Mouse (Mus musculus) liver, postnatal 0 days (tissue): ENCODE data around the gene Gm43552. TPM values are rescaled to one million over a fixed set of nuclear protein-coding genes. Genes with fewer than 3 reads are reported as not detected.

Experiments used
- ATAC-seq: fragments of 200-750 bp; cut with Nextera tagmentation; 2 replicates; pipeline ENCODE4 v1.8.0; 2017; ENCODE audit warnings: mild to moderate bottlenecking, moderate library complexity
- DNase-seq: peaks from one replicate; pipeline ENCODE4 v3.0.0-alpha.2; 2016
- H3K27ac ChIP-seq: fragments of 300-500 bp; sonication (generic); 2 replicates; pipeline ENCODE4 v1.5.1; 2014; ENCODE audit warnings: antibody characterized with exemption, moderate library complexity, mild to moderate bottlenecking, low read depth
- H3K27me3 ChIP-seq: fragments of 300-500 bp; sonication (generic); 2 replicates; pipeline ENCODE4 v1.6.1; 2014; ENCODE audit warnings: low read length, control low read depth, mixed read lengths; ENCODE audit not compliant: insufficient read depth
- H3K36me3 ChIP-seq: fragments of 300-500 bp; sonication (generic); replicated peaks from 2 replicates; pipeline ENCODE4 v1.6.1; 2014; ENCODE audit warnings: mild to moderate bottlenecking, control low read depth, low read length, moderate library complexity, mixed read lengths; ENCODE audit not compliant: insufficient read depth
- H3K4me1 ChIP-seq: fragments of 300-500 bp; sonication (generic); 2 replicates; pipeline ENCODE4 v1.6.1; 2014; ENCODE audit warnings: antibody characterized with exemption, mild to moderate bottlenecking, control low read depth; ENCODE audit not compliant: insufficient read depth
- H3K4me2 ChIP-seq: fragments of 300-500 bp; sonication (generic); 2 replicates; pipeline ENCODE4 v1.6.1; 2014; ENCODE audit warnings: low read depth, mild to moderate bottlenecking, low read length, moderate library complexity, mixed read lengths
- H3K4me3 ChIP-seq: fragments of 300-500 bp; sonication (generic); 2 replicates; pipeline ENCODE4 v1.5.1; 2014; ENCODE audit warnings: low read depth, low read length
- H3K9ac ChIP-seq: fragments of 300-500 bp; sonication (generic); replicated peaks from 2 replicates; pipeline ENCODE4 v1.6.1; 2014; ENCODE audit warnings: mild to moderate bottlenecking, moderate library complexity
- H3K9me3 ChIP-seq: fragments of 300-500 bp; sonication (generic); 2 replicates; pipeline ENCODE4 v1.6.1; 2016; ENCODE audit warnings: mild to moderate bottlenecking, control low read depth, low read length, mixed read lengths
- CTCF ChIP-seq: sonication (generic); IDR thresholded peaks from 2 replicates; pipeline ENCODE4 v1.5.1; 2016; ENCODE audit warnings: antibody characterized with exemption, low read depth
- EP300 ChIP-seq: IDR thresholded peaks from 2 replicates; pipeline ENCODE4 v1.6.1; 2016; ENCODE audit warnings: antibody characterized with exemption, low read depth, mild to moderate bottlenecking
- WGBS: fragments of 180-500 bp; shearing (Covaris S2); extraction: QIAGEN DNeasy Blood & Tissue Kit; methylation state at CpG from one replicate; pipeline ENCODE4 v1.1.7; 2014; ENCODE audit not compliant: insufficient replicate concordance; 5-methylcytosine and 5-hydroxymethylcytosine counted together
- polyA plus RNA-seq: library from polyadenylated mRNA; unstranded; fragments of >200 nt; fragmentation: Nextera tagmentation; extraction: Ambion mirVana; gene quantifications from 2 replicates; pipeline ENCODE4 v1.2.1, GENCODE M21; 2015

The Gm43552 gene
- polyA plus RNA-seq, 1 experiment from 2014 or later: not detected

- Histone ChIP-seq H3K9me3 (no peaks in the 10 kb centered on the region), H3K9ac (no peak overlapping the region), H3K27me3 (no peaks in the 10 kb centered on the region), H3K27ac (peak overlapping the region; percentile 3; the same call in 1 of the 2 replicates), H3K36me3 (peaks cover 30% of the 10 kb centered on the region), H3K4me2 (no peak overlapping the region), H3K4me1 (peaks cover 15% of the 10 kb centered on the region), H3K4me3 (no peak overlapping the region)
- no peak for TF ChIP-seq CTCF
- no peak for TF ChIP-seq EP300
- ATAC-seq: no peak
- WGBS: 67% methylated on average over 6 of the region's 6 CpGs
- no peak for DNase-seq
Measured at GRCm38 (mm10) chr5:65387008-65387867, 105.4 kb downstream of the Gm43552 start.

GRCm38 (mm10) chr5:65385704-65386103, 106.9 kb downstream of the Gm43552 start:
- Histone ChIP-seq H3K4me1 (peaks cover 10% of the 10 kb centered on the region; the same call in 1 of the 2 replicates), H3K27ac (no peak overlapping the region), H3K27me3 (no peaks in the 10 kb centered on the region), H3K9ac (no peak overlapping the region), H3K4me2 (no peak overlapping the region), H3K36me3 (peaks cover 30% of the 10 kb centered on the region), H3K9me3 (no peaks in the 10 kb centered on the region), H3K4me3 (no peak overlapping the region)
- 56% methylated on average over 2 of the region's 2 CpGs for WGBS
- no peak for DNase-seq
- ATAC-seq: no peak
- TF ChIP-seq CTCF (no peak), EP300 (no peak)

Other genes with a start within 250 kb of the Gm43552 start
- 26.4 and 32.3 TPM in 2 replicates for gene Rfc1, start 157.2 kb downstream of the Gm43552 start, polyA plus RNA-seq
- gene Klb, start 144.5 kb downstream of the Gm43552 start, polyA plus RNA-seq: 17.4 and 19.3 TPM in 2 replicates
- 609 and 626 TPM in 2 replicates for gene Rpl9, start 101.4 kb downstream of the Gm43552 start, polyA plus RNA-seq
- 31.1 and 34.0 TPM in 2 replicates for gene Lias, start 101.3 kb downstream of the Gm43552 start, polyA plus RNA-seq
- gene Ugdh, start 56.9 kb downstream of the Gm43552 start, polyA plus RNA-seq: 13.0 and 13.5 TPM in 2 replicates
- gene Smim14, start 44.4 kb upstream of the Gm43552 start, polyA plus RNA-seq: 87.0 and 91.0 TPM in 2 replicates
- 73.2 and 74.6 TPM in 2 replicates for gene Ube2k, start 44.4 kb upstream of the Gm43552 start, polyA plus RNA-seq
- gene Pds5a, start 205.4 kb upstream of the Gm43552 start, polyA plus RNA-seq: 12.7 and 13.7 TPM in 2 replicates